Mouse (Mus musculus): ENCODE data around the gene Lcn6.

DNA sequence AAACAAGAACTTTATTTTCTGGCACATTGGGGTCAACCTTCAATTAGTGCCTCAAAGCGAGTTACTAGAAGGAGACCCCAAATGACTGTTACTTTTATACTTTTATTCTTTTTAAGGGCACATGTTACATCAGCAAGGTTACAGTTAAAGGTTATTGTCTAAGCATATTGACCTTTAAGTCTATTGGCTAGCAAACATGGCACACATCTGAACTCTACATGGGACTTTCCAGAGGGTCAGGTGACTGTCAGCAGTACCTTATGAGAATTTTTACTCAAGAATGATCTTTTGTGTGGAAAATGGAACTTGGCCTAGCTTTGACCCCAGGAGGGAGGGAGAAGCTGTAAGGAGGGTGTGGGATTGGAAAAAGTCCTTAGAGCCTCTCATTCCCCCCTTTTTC is 10.1 kb upstream of the Lcn6 start:
- TF ChIP-seq EP300 (IDR thresholded peaks at IDR 0.05; ENCODE audit: low read depth) (no peak), CTCF (IDR thresholded peaks at IDR 0.05; ENCODE audit: low read depth) (no peak)
